Mouse (Mus musculus) hindbrain, embryonic 11.5 days (tissue): ENCODE measurements at regions not wholly inside any gene's neighbourhood (a gene's known extent, or its start where the extent isn't known, plus 50 kb on each side); places are given as distances from the start of the nearest gene placed in this dataset.

ENCODE experiments used
- ATAC-seq: fragments of 200-750 bp; cut with Nextera tagmentation; 2 replicates; pipeline ENCODE4 v1.8.0; 2017; ENCODE audit warnings: mild to moderate bottlenecking, moderate TSS enrichment, moderate library complexity; ENCODE audit not compliant: low FRiP score
- DNase-seq: peaks from one replicate; pipeline ENCODE4 v3.0.0-alpha.2; 2015; ENCODE audit warnings: low spot score
- H3K27ac ChIP-seq: fragments of 300-500 bp; sonication (generic); 2 replicates; pipeline ENCODE4 v1.5.1; 2014; ENCODE audit warnings: mild to moderate bottlenecking, low read depth, low read length
- H3K27me3 ChIP-seq: fragments of 300-500 bp; sonication (generic); 2 replicates; pipeline ENCODE4 v1.6.1; 2014; ENCODE audit warnings: mild to moderate bottlenecking, low read length, moderate library complexity, mixed read lengths; ENCODE audit not compliant: control insufficient read depth, insufficient read depth
- H3K36me3 ChIP-seq: fragments of 300-500 bp; sonication (generic); 2 replicates; pipeline ENCODE4 v1.6.1; 2014; ENCODE audit warnings: mild to moderate bottlenecking, low read length, moderate library complexity, mixed read lengths; ENCODE audit not compliant: control insufficient read depth, insufficient read depth
- H3K4me1 ChIP-seq: fragments of 300-500 bp; sonication (generic); replicated peaks from 2 replicates; pipeline ENCODE4 v1.6.1; 2014; ENCODE audit warnings: low read length, mixed read lengths; ENCODE audit not compliant: control insufficient read depth, insufficient read depth
- H3K4me2 ChIP-seq: fragments of 300-500 bp; sonication (generic); replicated peaks from 2 replicates; pipeline ENCODE4 v1.6.1; 2014; ENCODE audit warnings: mild to moderate bottlenecking, low read depth, low read length
- H3K4me3 ChIP-seq: fragments of 300-500 bp; sonication (generic); 2 replicates; pipeline ENCODE4 v1.5.1; 2014; ENCODE audit warnings: low read depth, low read length
- H3K9ac ChIP-seq: fragments of 300-500 bp; sonication (generic); 2 replicates; pipeline ENCODE4 v1.6.1; 2014; ENCODE audit warnings: low read depth, low read length
- H3K9me3 ChIP-seq: fragments of 300-500 bp; sonication (generic); 2 replicates; pipeline ENCODE4 v1.6.1; 2016; ENCODE audit warnings: low read length; ENCODE audit not compliant: control insufficient read depth
- WGBS: fragments of 180-500 bp; shearing (Covaris S2); extraction: QIAGEN DNeasy Blood & Tissue Kit; methylation state at CpG from one replicate; pipeline ENCODE4 v1.1.7; 2014; 5-methylcytosine and 5-hydroxymethylcytosine counted together

- Histone ChIP-seq H3K36me3 (no peaks in the 10 kb centered on the region), H3K4me3 (no peak overlapping the region), H3K27me3 (no peaks in the 10 kb centered on the region), H3K27ac (no peak overlapping the region), H3K9ac (no peak overlapping the region), H3K9me3 (no peaks in the 10 kb centered on the region), H3K4me2 (no peak overlapping the region), H3K4me1 (no peaks in the 10 kb centered on the region)
- ATAC-seq (no peak), DNase-seq (peak; percentile 44)
- 80% methylated on average over 5 of the region's 5 CpGs for WGBS
These were observed 124.0 kb downstream of the Tex36 start for GRCm38 (mm10) chr7:133477933-133478332.

GRCm38 (mm10) chr7:133477221-133477620 is 124.7 kb downstream of the Tex36 start:
- Histone ChIP-seq H3K4me2 (no peak overlapping the region), H3K9ac (no peak overlapping the region), H3K36me3 (no peaks in the 10 kb centered on the region), H3K9me3 (no peaks in the 10 kb centered on the region), H3K27ac (no peak overlapping the region), H3K27me3 (no peaks in the 10 kb centered on the region), H3K4me1 (no peaks in the 10 kb centered on the region), H3K4me3 (no peak overlapping the region)
- DNase-seq (no peak), ATAC-seq (no peak)
- WGBS, result 80% methylated on average over 6 of the region's 6 CpGs

- no peak for DNase-seq
- no peak for ATAC-seq
- Histone ChIP-seq H3K4me3 (no peak overlapping the region), H3K27ac (no peak overlapping the region), H3K9me3 (no peaks in the 10 kb centered on the region), H3K4me1 (no peaks in the 10 kb centered on the region), H3K27me3 (no peaks in the 10 kb centered on the region), H3K36me3 (no peaks in the 10 kb centered on the region), H3K4me2 (no peak overlapping the region), H3K9ac (no peak overlapping the region)
- 86% methylated on average over 5 of the region's 5 CpGs for WGBS
These were observed 130.3 kb downstream of the Tex36 start for GRCm38 (mm10) chr7:133471706-133472105.

- DNase-seq (no peak), ATAC-seq (no peak)
- no peaks in the 10 kb centered on the region for H3K36me3 ChIP-seq
- no peaks in the 10 kb centered on the region for H3K27me3 ChIP-seq
- H3K27ac ChIP-seq, result no peak overlapping the region
- H3K4me1 ChIP-seq, result no peaks in the 10 kb centered on the region
- no peak overlapping the region for H3K9ac ChIP-seq
- no peak overlapping the region for H3K4me3 ChIP-seq
- 79% methylated on average over 3 of the region's 3 CpGs for WGBS
- H3K4me2 ChIP-seq, result no peak overlapping the region
- no peaks in the 10 kb centered on the region for H3K9me3 ChIP-seq
These were observed 131.4 kb downstream of the Tex36 start for GRCm38 (mm10) chr7:133470620-133470958.

GRCm38 (mm10) chr7:133469952-133470619 is 131.9 kb downstream of the Tex36 start:
- ATAC-seq, result no peak
- no peak overlapping the region for H3K9ac ChIP-seq
- H3K27ac ChIP-seq, result no peak overlapping the region
- no peaks in the 10 kb centered on the region for H3K27me3 ChIP-seq
- H3K9me3 ChIP-seq, result no peaks in the 10 kb centered on the region
- WGBS, result 76% methylated on average over 6 of the region's 6 CpGs
- H3K4me1 ChIP-seq, result no peaks in the 10 kb centered on the region
- no peaks in the 10 kb centered on the region for H3K36me3 ChIP-seq
- DNase-seq, result no peak
- no peak overlapping the region for H3K4me2 ChIP-seq
- no peak overlapping the region for H3K4me3 ChIP-seq

- no peak overlapping the region for H3K27ac ChIP-seq
- H3K4me3 ChIP-seq, result no peak overlapping the region
- H3K36me3 ChIP-seq, result no peaks in the 10 kb centered on the region
- H3K9me3 ChIP-seq, result no peaks in the 10 kb centered on the region
- DNase-seq, result no peak
- ATAC-seq, result no peak
- H3K4me1 ChIP-seq, result no peaks in the 10 kb centered on the region
- WGBS, result 42% methylated on average over 3 of the region's 3 CpGs
- no peak overlapping the region for H3K9ac ChIP-seq
- no peak overlapping the region for H3K4me2 ChIP-seq
- no peaks in the 10 kb centered on the region for H3K27me3 ChIP-seq
These were observed 132.9 kb downstream of the Tex36 start for GRCm38 (mm10) chr7:133469106-133469505.

GRCm38 (mm10) chr7:133468346-133468745 is 133.6 kb downstream of the Tex36 start:
- H3K4me2 ChIP-seq, result no peak overlapping the region
- 36% methylated on average over 3 of the region's 3 CpGs for WGBS

GRCm38 (mm10) chr7:133467579-133467978 is 134.4 kb downstream of the Tex36 start:
- Histone ChIP-seq H3K27ac (no peak overlapping the region), H3K9ac (no peak overlapping the region), H3K36me3 (no peaks in the 10 kb centered on the region), H3K27me3 (no peaks in the 10 kb centered on the region), H3K4me3 (no peak overlapping the region), H3K4me2 (no peak overlapping the region), H3K9me3 (no peaks in the 10 kb centered on the region), H3K4me1 (no peaks in the 10 kb centered on the region)
- ATAC-seq, result no peak
- 91% methylated on average over 3 of the region's 3 CpGs for WGBS
- no peak for DNase-seq

More at GRCm38 (mm10) chr7:133468346-133468745, 133.6 kb downstream of the Tex36 start:
- Histone ChIP-seq H3K9me3 (no peaks in the 10 kb centered on the region), H3K4me1 (no peaks in the 10 kb centered on the region), H3K36me3 (no peaks in the 10 kb centered on the region), H3K27me3 (no peaks in the 10 kb centered on the region), H3K27ac (no peak overlapping the region), H3K9ac (no peak overlapping the region), H3K4me3 (no peak overlapping the region)
- DNase-seq, result no peak
- no peak for ATAC-seq

- no peak overlapping the region for H3K4me2 ChIP-seq
- no peak overlapping the region for H3K9ac ChIP-seq
- ATAC-seq (no peak), DNase-seq (no peak)
- 64% methylated on average over 7 of the region's 7 CpGs for WGBS
- no peaks in the 10 kb centered on the region; the same call in 1 of the 2 replicates for H3K4me1 ChIP-seq
- H3K27ac ChIP-seq, result no peak overlapping the region
- H3K27me3 ChIP-seq, result no peaks in the 10 kb centered on the region
- no peaks in the 10 kb centered on the region for H3K9me3 ChIP-seq
- no peak overlapping the region for H3K4me3 ChIP-seq
- H3K36me3 ChIP-seq, result no peaks in the 10 kb centered on the region
These were observed 142.7 kb downstream of the Tex36 start for GRCm38 (mm10) chr7:133459306-133459705.
